Mouse (Mus musculus): ENCODE results near the gene Arhgap29.

The Arhgap29 gene

GRCm38 (mm10) chr3:122064556-122065410, 112.4 kb downstream of the Arhgap29 start:
- DNase-seq (ENCODE audit: low read depth, low spot score), result no peak
